Mouse (Mus musculus): ENCODE results near the gene Rcc1. TPM values are rescaled to one million over a fixed set of nuclear protein-coding genes. Genes with fewer than 3 reads are reported as not detected.
"Not testable (repeated sequence)": the region's sequence is repeated elsewhere in the genome, so short reads cannot be mapped to it uniquely, and the experiment has no call there.

Rcc1 gene
- polyA plus RNA-seq, 1 experiment from 2014 or later = 92.7 TPM

DNA sequence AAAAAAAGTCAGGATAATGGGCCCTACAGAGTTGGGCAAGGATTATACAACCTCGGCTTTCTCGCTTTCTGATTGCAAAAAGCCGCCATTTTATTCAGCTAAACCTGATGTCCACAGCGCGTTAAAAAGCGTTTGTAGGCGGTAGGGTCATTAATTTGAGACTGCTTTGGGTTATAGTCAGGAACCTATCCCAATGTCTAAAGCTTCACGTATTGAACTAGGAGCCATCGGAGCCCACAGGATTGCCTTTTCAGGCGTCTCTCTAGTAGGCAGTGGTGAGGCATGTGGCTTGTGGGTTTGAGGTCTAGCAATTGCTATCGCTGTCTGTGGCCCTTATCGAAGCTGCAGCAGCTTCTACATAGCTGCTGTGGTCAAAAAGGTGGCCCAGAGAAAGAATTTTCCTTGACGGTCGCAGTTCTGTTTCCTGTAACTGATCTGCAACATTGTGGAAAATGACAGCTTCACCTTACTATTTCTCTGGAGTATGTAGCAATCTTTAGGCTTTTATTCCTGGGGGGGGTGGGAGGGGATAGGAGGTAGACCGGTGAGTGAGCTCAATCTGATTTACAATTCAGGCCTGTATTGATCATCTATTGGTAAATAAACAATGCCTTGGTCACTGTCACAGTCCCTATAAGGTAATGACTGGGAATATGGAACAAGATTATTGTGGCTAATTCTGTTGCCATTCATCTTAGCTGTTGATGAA lies 44.1 kb downstream of the Rcc1 start:
- ATAC-seq (replicated peaks; ENCODE audit: low FRiP score) = no peak
- WGBS = under 1% methylated on average over 15 of the region's 15 CpGs
- Histone ChIP-seq H3K27me3 (no peaks in the 10 kb centered on the region), H3K4me3 (replicated peaks) (peak overlapping the region; percentile 86), H3K36me3 (peaks cover 48% of the 10 kb centered on the region), H3K27ac (peak overlapping the region; percentile 92), H3K4me2 (peak overlapping the region; percentile 82), H3K4me1 (peaks cover 12% of the 10 kb centered on the region), H3K9me3 (replicated peaks) (no peaks in the 10 kb centered on the region), H3K9ac (peak overlapping the region; percentile 94)

DNA sequence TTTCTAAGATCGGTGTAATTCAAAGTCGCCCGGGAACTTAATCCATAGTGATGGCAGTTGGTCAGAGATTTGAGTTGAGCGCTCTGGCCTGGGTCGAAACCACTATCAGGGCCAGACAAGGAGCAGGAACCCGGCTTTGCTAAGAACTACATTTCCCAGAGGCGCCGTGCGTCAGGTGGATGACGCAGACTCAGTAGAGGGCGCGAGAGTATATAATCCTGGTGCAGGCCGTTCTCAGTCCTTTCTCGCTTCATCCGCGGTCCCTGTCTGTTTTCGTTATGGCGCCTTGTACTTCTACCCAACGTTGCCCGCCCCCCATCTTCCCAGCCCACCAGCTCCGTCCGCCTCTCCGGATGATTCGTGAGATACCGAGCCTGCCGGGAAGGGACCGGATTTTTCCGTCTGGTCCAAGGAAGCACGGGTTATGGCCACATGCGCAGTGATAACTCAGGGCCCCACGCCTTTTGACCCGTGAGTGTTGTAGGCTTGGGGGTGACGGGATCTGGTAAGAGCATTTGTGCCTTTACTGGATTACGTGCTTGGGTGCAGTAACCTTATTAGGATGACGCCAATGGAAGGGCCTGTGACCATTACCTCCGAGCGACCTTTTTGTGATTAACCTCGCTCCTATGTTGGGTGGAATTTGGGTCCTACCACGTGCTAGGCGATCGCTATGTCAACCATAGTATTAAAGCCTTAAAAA lies 44.8 kb downstream of the Rcc1 start:
- H3K36me3 ChIP-seq = peaks cover 41% of the 10 kb centered on the region
- peak overlapping the region; percentile 86 for H3K4me3 ChIP-seq (replicated peaks)
- H3K4me2 ChIP-seq = peak overlapping the region; percentile 82
- H3K9ac ChIP-seq = peak overlapping the region; percentile 94
- peaks cover 12% of the 10 kb centered on the region for H3K4me1 ChIP-seq
- H3K27ac ChIP-seq = peak overlapping the region; percentile 92
- H3K27me3 ChIP-seq = no peaks in the 10 kb centered on the region
- 1% methylated on average over 41 of the region's 41 CpGs for WGBS
- H3K9me3 ChIP-seq (replicated peaks) = no peaks in the 10 kb centered on the region
- ATAC-seq (replicated peaks; ENCODE audit: low FRiP score) = peak; percentile 91

DNA sequence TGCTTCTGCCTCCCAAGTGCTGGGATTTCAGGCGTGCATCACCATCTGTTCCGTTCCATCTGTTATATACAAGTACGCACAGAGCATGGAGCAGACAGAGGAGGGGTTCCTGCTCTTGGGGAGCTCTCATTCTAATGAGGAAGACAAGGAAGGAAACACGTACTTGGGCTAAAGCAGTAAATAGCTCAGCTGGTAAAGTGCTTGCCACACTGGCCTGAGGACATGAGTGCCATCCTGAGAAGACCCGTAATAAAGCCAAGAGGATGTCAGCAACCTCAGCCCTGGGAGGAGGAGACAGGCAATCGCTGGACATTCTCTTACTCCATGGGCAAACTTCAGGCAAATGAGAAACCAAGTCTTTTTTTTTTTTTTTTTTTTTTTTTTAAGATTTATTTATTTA lies 47.4 kb downstream of the Rcc1 start:
- 75% methylated on average over 6 of the region's 6 CpGs for WGBS
- H3K9me3 ChIP-seq (replicated peaks) = no peaks in the 10 kb centered on the region
- H3K4me3 ChIP-seq (replicated peaks) = no peak overlapping the region
- H3K27ac ChIP-seq = no peak overlapping the region
- H3K4me2 ChIP-seq = no peak overlapping the region
- no peaks in the 10 kb centered on the region for H3K27me3 ChIP-seq
- no peak for ATAC-seq (replicated peaks; ENCODE audit: low FRiP score)
- peaks cover 24% of the 10 kb centered on the region for H3K4me1 ChIP-seq
- H3K36me3 ChIP-seq = peaks cover 15% of the 10 kb centered on the region
- H3K9ac ChIP-seq = no peak overlapping the region

DNA sequence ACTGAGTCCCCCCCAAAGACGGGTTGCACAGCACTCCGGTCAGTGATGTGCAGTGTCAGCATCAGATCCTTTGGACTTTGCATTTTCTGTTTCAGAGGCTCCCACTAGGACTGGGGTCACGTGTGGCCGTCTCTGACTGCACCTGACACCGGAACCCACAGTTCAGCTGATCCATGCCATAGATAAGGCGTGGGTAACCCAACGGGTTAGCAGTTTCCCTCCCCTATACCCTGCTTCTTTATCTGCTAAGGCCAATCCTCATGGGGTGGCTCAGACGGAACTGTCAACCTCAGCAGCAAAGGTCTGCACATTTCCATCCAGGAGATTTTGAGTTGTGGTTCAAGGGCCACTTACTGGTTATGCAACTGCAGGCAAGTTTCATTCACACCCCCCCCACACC lies 48.1 kb downstream of the Rcc1 start:
- WGBS = 82% methylated on average over 8 of the region's 8 CpGs
- no peak for ATAC-seq (replicated peaks; ENCODE audit: low FRiP score)
- H3K36me3 ChIP-seq = peaks cover 8% of the 10 kb centered on the region

DNA sequence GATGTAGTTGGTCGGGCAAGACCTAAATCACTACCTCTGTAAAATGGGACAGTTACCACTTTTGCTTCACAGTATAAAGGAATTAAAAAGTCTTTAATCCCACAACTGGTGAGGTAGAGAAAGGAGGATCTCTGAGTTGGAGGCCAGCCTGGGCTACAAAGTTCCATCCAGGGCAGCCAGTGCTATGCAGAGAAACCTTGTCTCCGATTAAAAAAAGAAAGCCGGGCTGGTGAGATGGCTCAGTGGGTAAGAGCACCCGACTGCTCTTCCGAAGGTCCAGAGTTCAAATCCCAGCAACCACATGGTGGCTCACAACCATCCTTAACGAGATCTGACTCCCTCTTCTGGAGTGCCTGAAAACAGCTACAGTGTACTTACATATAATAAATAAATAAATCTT lies 49.9 kb downstream of the Rcc1 start:
- not testable (repeated sequence) for ATAC-seq (replicated peaks; ENCODE audit: low FRiP score); H3K9me3 ChIP-seq (replicated peaks); H3K27ac ChIP-seq; H3K27me3 ChIP-seq; H3K36me3 ChIP-seq
- Histone ChIP-seq H3K4me2 (peak overlapping the region; percentile 82), H3K9ac (peak overlapping the region; percentile 59; the same call in 1 of the 2 replicates), H3K4me1 (peaks cover 12% of the 10 kb centered on the region), H3K4me3 (replicated peaks) (peak overlapping the region; percentile 57)
- 45% methylated on average over 6 of the region's 6 CpGs for WGBS

More for the DNA sequence above, 48.1 kb downstream of the Rcc1 start:
- no peak overlapping the region for H3K9ac ChIP-seq
- H3K4me1 ChIP-seq = peaks cover 19% of the 10 kb centered on the region
- H3K4me2 ChIP-seq = no peak overlapping the region
- no peaks in the 10 kb centered on the region for H3K9me3 ChIP-seq (replicated peaks)
- no peaks in the 10 kb centered on the region for H3K27me3 ChIP-seq
- no peak overlapping the region for H3K4me3 ChIP-seq (replicated peaks)
- H3K27ac ChIP-seq = no peak overlapping the region

DNA sequence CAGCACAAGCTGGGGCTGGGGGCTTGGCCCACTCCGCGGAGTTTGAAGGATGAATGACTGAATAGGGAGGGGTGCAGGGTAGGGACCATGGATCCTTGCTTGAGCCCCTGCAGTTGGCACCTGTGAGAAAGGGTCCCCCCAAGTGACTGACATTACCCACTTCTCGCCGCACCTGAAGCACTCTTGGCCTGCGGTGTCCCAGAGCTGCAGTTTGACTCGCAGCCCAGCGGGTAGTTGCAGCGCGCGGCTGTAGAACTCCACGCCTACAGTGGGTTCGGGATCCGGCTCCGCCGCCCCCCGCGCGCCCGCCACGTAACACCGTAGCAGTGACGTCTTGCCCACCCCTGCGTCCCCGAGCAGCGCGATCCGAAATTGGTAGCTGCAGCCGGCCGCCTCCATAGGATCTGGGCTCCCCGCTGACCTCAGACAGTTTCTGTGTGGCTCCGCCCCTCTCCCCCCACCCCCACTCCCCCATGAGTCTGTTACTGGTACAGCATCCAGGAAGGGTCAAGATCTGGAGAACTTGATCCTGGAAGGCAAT lies 50.4 kb downstream of the Rcc1 start, which contains the start of gene Rab42:
Rab42 (minus strand) TSS at position 447 of the 541 bp plus-strand sequence.
- Histone ChIP-seq H3K4me3 (replicated peaks) (peak within 1 kb of the TSS; percentile 57), H3K9ac (peak within 1 kb of the TSS; percentile 59), H3K27me3 (no peaks in the 10 kb centered on the region), H3K36me3 (no peaks in the 10 kb centered on the region), H3K27ac (peak within 1 kb of the TSS; percentile 72), H3K4me1 (peaks cover 12% of the 10 kb centered on the region), H3K9me3 (replicated peaks) (no peaks in the 10 kb centered on the region), H3K4me2 (peak within 1 kb of the TSS; percentile 82)
- WGBS = under 1% methylated on average over 31 of the region's 31 CpGs
- peak; percentile 75 for ATAC-seq (replicated peaks; ENCODE audit: low FRiP score)

DNA sequence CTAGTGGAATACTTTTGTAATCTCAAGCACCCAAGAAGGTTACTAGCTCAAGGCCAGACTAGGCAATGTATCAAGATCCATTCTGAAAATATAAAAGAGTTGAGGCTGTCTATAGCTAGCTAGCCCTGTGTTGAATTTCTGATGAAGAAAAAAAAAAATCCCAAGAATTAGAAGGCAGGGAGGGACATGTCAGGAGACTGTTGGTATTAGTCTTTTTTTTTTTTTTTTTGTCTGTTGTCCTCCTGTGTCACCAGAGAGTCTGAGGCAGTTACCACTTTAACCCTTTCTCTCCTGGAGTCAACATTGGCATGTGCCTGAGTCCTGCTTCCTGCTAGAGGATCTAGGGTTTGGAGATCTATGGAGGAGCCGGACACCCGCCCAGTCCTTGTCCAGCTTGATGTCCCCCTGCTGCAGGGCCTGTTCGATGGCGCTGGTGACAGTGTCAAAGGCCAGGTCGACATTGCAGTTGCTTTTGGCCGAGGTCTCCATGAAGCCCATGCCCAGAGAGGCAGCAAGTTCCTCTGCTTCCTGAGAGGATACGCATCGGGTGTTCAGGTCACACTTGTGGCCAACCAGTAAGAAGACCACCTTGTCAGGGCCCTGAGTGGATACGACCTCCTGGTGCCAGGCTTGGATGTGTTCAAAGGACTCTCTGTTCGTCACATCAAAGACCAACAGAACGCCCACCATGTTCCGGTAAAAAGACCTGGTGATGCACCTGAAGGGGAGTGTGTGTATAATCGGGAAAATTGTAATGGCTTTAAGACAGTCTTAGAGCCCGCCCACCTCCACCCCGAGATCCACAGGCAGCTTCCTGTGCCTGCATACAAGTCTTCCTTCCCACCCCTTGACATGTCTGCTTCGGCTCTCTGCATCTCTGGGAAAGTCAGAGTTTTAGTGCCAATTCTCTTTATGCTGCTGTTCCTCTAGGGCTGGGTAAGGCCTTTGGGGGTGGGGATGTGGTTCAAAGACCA lies 51.2 kb downstream of the Rcc1 start:
- Histone ChIP-seq H3K4me2 (peak overlapping the region; percentile 82), H3K4me3 (replicated peaks) (peak overlapping the region; percentile 57), H3K4me1 (peaks cover 12% of the 10 kb centered on the region), H3K27me3 (no peaks in the 10 kb centered on the region), H3K9ac (peak overlapping the region; percentile 59), H3K36me3 (no peaks in the 10 kb centered on the region), H3K9me3 (replicated peaks) (no peaks in the 10 kb centered on the region), H3K27ac (peak overlapping the region; percentile 72; the same call in 1 of the 2 replicates)
- ATAC-seq (replicated peaks; ENCODE audit: low FRiP score) = no peak
- 52% methylated on average over 16 of the region's 16 CpGs for WGBS

DNA sequence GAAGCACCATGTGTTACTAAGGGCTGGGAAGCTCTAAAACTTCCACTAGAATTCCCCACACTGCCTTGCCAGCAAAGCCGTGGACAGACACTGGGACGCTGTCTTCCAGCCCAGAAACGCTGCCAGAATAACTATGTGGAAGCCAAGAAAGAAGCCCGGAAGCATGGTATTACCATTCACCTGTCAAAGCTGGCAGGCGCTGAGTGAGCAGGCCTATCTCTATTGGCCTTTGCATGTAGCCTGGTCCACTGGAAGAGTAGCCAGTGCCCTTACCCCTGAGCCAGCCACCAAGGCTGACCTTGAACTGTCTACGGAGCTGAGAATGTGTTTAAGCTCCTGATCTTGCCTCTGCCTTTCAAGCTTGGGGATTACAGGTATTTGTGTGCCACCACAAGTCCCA lies 51.9 kb downstream of the Rcc1 start:
- no peak overlapping the region for H3K4me2 ChIP-seq
- peaks cover 12% of the 10 kb centered on the region for H3K4me1 ChIP-seq
- H3K9me3 ChIP-seq (replicated peaks) = no peaks in the 10 kb centered on the region
- WGBS = 83% methylated on average over 6 of the region's 6 CpGs
- no peak overlapping the region for H3K4me3 ChIP-seq (replicated peaks)
- no peaks in the 10 kb centered on the region for H3K27me3 ChIP-seq
- no peak overlapping the region for H3K27ac ChIP-seq
- no peak for ATAC-seq (replicated peaks; ENCODE audit: low FRiP score)
- no peaks in the 10 kb centered on the region for H3K36me3 ChIP-seq
- H3K9ac ChIP-seq = no peak overlapping the region

DNA sequence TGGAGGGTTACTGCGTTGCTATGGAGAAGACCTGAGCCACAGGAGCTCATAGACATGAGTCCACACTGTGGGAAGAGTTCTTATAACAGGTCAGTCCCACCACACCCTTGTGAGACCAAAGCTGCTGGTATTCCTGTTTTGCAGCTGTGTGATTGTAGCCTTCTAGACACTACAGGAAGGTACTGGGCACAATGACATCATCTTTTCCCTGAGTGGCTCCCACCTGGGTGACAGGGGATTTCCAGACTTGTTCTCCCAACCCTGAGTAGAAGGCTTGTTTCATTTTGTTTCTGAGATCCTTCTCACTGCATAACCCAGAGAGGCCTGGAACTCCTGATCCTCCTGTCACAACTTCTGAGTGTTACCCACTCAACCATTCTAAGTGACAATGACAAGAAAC lies 53.6 kb downstream of the Rcc1 start:
- Histone ChIP-seq H3K27ac (no peak overlapping the region), H3K4me3 (replicated peaks) (no peak overlapping the region), H3K4me1 (peaks cover 12% of the 10 kb centered on the region), H3K27me3 (no peaks in the 10 kb centered on the region), H3K36me3 (no peaks in the 10 kb centered on the region), H3K9me3 (replicated peaks) (no peaks in the 10 kb centered on the region), H3K9ac (no peak overlapping the region), H3K4me2 (no peak overlapping the region)
- no peak for ATAC-seq (replicated peaks; ENCODE audit: low FRiP score)
- WGBS = 95% methylated on average over 1 of the region's 1 CpGs

DNA sequence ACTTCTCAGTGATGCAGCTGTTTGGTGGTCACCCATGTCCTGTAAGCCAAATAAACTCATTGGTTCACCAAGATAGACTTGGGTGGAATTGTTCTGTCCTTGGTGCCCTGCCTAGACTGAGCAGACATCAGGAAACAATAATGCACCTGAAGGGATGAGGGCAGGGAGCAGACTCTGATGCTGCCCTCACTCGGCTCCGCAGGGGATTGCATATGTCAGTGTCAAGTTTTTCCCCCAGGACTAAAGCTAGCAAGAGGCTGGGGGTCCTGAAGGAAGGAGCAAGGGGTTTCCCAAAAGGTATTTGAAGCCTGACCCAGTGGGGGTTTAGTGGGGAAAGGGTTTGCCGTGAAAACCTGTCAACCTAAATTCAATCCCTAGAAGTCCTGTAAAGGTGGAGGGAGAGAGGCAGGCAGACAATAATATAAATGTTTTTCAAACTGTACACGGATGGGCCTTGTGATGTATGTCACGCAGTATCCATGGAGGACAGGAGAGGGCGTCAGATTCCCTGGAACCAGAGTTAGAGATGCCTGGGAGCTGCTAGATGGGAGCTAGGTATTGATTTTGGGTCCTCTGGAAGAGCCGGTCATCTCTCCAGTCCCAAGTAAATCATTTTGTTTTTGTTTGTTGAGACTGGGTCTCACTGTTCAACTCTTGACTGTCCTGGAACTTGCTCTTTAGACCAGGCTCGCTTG lies 57.6 kb downstream of the Rcc1 start:
- no peak overlapping the region for H3K4me2 ChIP-seq
- no peak overlapping the region for H3K9ac ChIP-seq
- H3K27me3 ChIP-seq = no peaks in the 10 kb centered on the region
- ATAC-seq (replicated peaks; ENCODE audit: low FRiP score) = no peak
- peaks cover 27% of the 10 kb centered on the region for H3K36me3 ChIP-seq
- no peak overlapping the region for H3K4me3 ChIP-seq (replicated peaks)
- H3K9me3 ChIP-seq (replicated peaks) = no peaks in the 10 kb centered on the region
- no peaks in the 10 kb centered on the region for H3K4me1 ChIP-seq
- H3K27ac ChIP-seq = no peak overlapping the region
- WGBS = 49% methylated on average over 8 of the region's 8 CpGs

DNA sequence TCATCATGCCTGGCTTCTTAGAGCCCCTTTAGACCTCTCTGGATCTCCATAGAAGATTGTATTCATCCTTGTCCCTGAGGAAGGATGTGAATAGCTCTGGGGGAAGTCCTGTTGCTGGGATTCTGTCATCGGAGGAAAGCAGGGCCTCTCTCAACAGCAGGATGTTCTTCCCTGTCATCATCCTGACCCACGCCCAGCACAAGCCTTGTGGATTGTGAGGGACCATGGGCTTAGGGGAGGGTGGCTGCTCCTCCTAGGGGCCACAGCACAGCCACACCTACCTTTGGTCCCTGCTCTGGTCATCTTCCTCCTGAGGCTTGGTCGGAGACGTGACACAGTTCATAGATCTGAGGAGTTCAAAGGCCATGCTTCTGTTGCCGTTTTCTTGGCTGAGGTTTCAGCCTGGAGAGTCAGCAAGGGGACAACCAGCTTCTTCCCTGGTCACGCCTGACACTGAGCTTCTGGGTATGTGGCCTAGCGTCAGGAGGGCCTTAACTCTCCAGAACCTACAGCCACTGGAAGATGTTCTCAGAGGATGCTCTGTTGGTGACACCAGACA lies 59.6 kb downstream of the Rcc1 start:
- no peak for ATAC-seq (replicated peaks; ENCODE audit: low FRiP score)
- peaks cover 40% of the 10 kb centered on the region for H3K36me3 ChIP-seq
- WGBS = 57% methylated on average over 7 of the region's 7 CpGs
- H3K9me3 ChIP-seq (replicated peaks) = no peaks in the 10 kb centered on the region
- H3K4me1 ChIP-seq = no peaks in the 10 kb centered on the region
- H3K4me2 ChIP-seq = no peak overlapping the region
- no peak overlapping the region for H3K4me3 ChIP-seq (replicated peaks)
- no peak overlapping the region for H3K9ac ChIP-seq
- H3K27ac ChIP-seq = no peak overlapping the region
- no peaks in the 10 kb centered on the region for H3K27me3 ChIP-seq
